ENCODE assay signal across 22 mouse cellular contexts in genomic region chr14:118836754-118837153, GRCm38 (mm10). TPM values are rescaled to one million over a fixed set of nuclear protein-coding genes. Genes with fewer than 3 reads are reported as not detected.
DNase-seq lines count a peak whose midpoint lies in the region; ATAC-seq lines count a peak whose summit lies in the region.
"Had no signal": no experiment of that assay in that cellular context is flagged by ENCODE, and none has a peak within 500 bp of the region (broad histone marks: within the 10 kb centered on the region; RNA-seq: fewer than 3 reads in every experiment).

No protein-coding gene starts in this region.

- no peak overlapping the region for H3K9ac ChIP-seq in liver, embryonic 12.5 days
- no peak overlapping the region for H3K9ac ChIP-seq in midbrain, embryonic 13.5 days (replicated peaks)
- H3K9ac ChIP-seq: embryonic facial prominence, embryonic 15.5 days; hindbrain, embryonic 15.5 days; limb, embryonic 12.5 days had no signal

- WGBS in liver, embryonic 12.5 days (ENCODE audit: insufficient replicate concordance): 44% methylated on average over 7 of the region's 7 CpGs
- WGBS in midbrain, embryonic 13.5 days: 96% methylated on average over 7 of the region's 7 CpGs

- no peaks in the 10 kb centered on the region for H3K27me3 ChIP-seq in liver, embryonic 12.5 days (replicated peaks)
- H3K27me3 ChIP-seq in midbrain, embryonic 13.5 days: peaks cover 3% of the 10 kb centered on the region; the same call in 1 of the 2 replicates
- H3K27me3 ChIP-seq: embryonic facial prominence, embryonic 15.5 days; hindbrain, embryonic 15.5 days; limb, embryonic 12.5 days had no signal

- peak; percentile 94 for ATAC-seq in liver, embryonic 12.5 days
- ATAC-seq in megakaryocyte progenitor cell, adult 5-6 weeks (replicated peaks; ENCODE audit: poor library complexity): peak; percentile 98
- ATAC-seq in midbrain, embryonic 13.5 days: no peak
- ATAC-seq: activated CD4-positive, CD25-positive, alpha-beta regulatory T cell, adult 4 months; intestine, embryonic 16.5 days had no signal

- no peak overlapping the region for H3K27ac ChIP-seq in liver, embryonic 12.5 days
- no peak overlapping the region for H3K27ac ChIP-seq in midbrain, embryonic 13.5 days
- H3K27ac ChIP-seq: embryonic facial prominence, embryonic 15.5 days; hindbrain, embryonic 15.5 days; kidney, postnatal 0 days; limb, embryonic 12.5 days had no signal

- H3K9me3 ChIP-seq in liver, embryonic 12.5 days (replicated peaks): no peaks in the 10 kb centered on the region
- no peaks in the 10 kb centered on the region for H3K9me3 ChIP-seq in midbrain, embryonic 13.5 days
- H3K9me3 ChIP-seq: embryonic facial prominence, embryonic 15.5 days; hindbrain, embryonic 15.5 days; limb, embryonic 12.5 days had no signal

- H3K36me3 ChIP-seq in liver, embryonic 12.5 days: no peaks in the 10 kb centered on the region
- no peaks in the 10 kb centered on the region for H3K36me3 ChIP-seq in midbrain, embryonic 13.5 days
- H3K36me3 ChIP-seq: embryonic facial prominence, embryonic 15.5 days; hindbrain, embryonic 15.5 days; limb, embryonic 12.5 days had no signal

- peaks cover 25% of the 10 kb centered on the region for H3K4me1 ChIP-seq in liver, embryonic 12.5 days
- no peaks in the 10 kb centered on the region for H3K4me1 ChIP-seq in midbrain, embryonic 13.5 days (replicated peaks)
- H3K4me1 ChIP-seq: hindbrain, embryonic 15.5 days had no signal

- H3K4me3 ChIP-seq in liver, embryonic 12.5 days: no peak overlapping the region
- no peak overlapping the region for H3K4me3 ChIP-seq in midbrain, embryonic 13.5 days (replicated peaks)
- H3K4me3 ChIP-seq: embryonic facial prominence, embryonic 15.5 days; hindbrain, embryonic 15.5 days; limb, embryonic 12.5 days; megakaryocyte, embryonic 14.5 days had no signal

- H3K4me2 ChIP-seq in liver, embryonic 12.5 days: 0 out of 2 replicates have a peak overlapping the region, but pooled peaks have one; percentile 6
- H3K4me2 ChIP-seq in midbrain, embryonic 13.5 days (replicated peaks): no peak overlapping the region
- H3K4me2 ChIP-seq: embryonic facial prominence, embryonic 15.5 days; hindbrain, embryonic 15.5 days; limb, embryonic 12.5 days had no signal

- DNase-seq in spleen, adult 12 weeks (ENCODE audit: low spot score): peak; percentile 29
- no peak for DNase-seq in spleen, adult 18-20 months
- peak; percentile 55 for DNase-seq in c-Kit-positive CD71-positive TER-119-positive erythroid progenitor cells, embryonic 14.5 days (ENCODE audit: low spot score)
- no peak for DNase-seq in urinary bladder, postnatal 36 days (ENCODE audit: low spot score in 2 of 2)
- DNase-seq in ovary, postnatal 14 days (ENCODE audit: low spot score): no peak
- DNase-seq: adrenal gland, postnatal 25 days; cerebellum, adult 18-20 months; cerebellum, postnatal 25 days; gastrocnemius, postnatal 10 days; heart, adult 18-20 months; heart, postnatal 36 days; retina, postnatal 1 day had no signal

RNA-seq across cellular contexts. Expression of gene Cldn10, which starts 49.0 kb away (rescaled TPM):
- 0.17 and 0.30 TPM in 2 replicates for polyA plus RNA-seq in liver, embryonic 12.5 days (2016; fragmentation: Nextera tagmentation; extraction: Ambion mirVana)
- total RNA-seq in megakaryocyte progenitor cell, adult 5-6 weeks (2015): 0.10 TPM in 1 of 2 replicates, not detected in the other
- total RNA-seq in megakaryocyte progenitor cell, adult 5-6 weeks (2017): 0.14 TPM in 1 of 2 replicates, not detected in the other
- polyA plus RNA-seq in midbrain, embryonic 13.5 days (2015; fragmentation: Nextera tagmentation; extraction: Ambion mirVana): 0.99 and 1.0 TPM in 2 replicates

Comparison
In these comparisons a context has a peak if more than half of its experiments do, and no peak if none do; other contexts are left out.
1. DNase-seq: peak in spleen, adult 12 weeks (single experiment) and c-Kit-positive CD71-positive TER-119-positive erythroid progenitor cells, embryonic 14.5 days (single experiment); none in spleen, adult 18-20 months (0 of 2), urinary bladder, postnatal 36 days (0 of 2) and ovary, postnatal 14 days (single experiment).